Mouse (Mus musculus): ENCODE data around the gene Lta.

The Lta gene

DNA sequence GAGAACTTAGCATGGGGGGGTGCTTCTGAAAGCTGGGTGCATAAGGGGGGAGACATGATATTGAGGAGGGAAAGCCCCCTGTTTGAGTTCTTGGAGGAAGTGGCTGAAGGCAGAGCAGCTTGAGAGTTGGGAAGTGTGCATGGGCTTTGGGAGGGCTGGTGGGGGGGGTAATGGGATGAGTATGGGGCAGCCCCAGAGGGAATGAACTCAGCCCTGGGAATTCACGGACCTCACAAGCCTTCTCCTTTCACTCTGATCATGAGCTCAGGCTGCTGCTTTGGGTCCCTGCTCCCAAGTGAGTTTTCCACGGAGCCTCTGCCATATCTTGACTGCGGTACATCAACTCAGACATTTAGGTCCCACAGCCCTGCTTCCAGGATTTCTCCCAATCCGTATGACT is 2.7 kb downstream of the Lta start:
- DNase-seq: no peak

DNA sequence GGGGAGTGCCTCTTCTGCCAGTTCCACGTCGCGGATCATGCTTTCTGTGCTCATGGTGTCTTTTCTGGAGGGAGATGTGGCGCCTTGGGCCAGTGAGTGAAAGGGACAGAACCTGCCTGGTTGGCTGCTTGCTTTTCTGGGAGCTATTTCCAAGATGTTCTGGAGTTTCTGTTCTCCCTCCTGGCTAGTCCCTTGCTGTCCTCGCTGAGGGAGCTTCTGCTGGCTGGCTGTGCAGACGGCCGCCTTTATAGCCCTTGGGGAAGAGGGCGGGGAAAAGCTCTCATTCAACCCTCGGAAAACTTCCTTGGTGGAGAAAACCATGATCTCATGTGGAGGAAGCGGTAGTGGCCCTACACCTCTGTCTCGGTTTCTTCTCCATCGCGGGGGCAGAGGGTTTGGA is 3.4 kb downstream of the Lta start, which contains the start of gene Tnf:
TSS of gene Tnf (minus strand) at position 221 of the 400 bp plus-strand sequence.
- no peak for DNase-seq

DNA sequence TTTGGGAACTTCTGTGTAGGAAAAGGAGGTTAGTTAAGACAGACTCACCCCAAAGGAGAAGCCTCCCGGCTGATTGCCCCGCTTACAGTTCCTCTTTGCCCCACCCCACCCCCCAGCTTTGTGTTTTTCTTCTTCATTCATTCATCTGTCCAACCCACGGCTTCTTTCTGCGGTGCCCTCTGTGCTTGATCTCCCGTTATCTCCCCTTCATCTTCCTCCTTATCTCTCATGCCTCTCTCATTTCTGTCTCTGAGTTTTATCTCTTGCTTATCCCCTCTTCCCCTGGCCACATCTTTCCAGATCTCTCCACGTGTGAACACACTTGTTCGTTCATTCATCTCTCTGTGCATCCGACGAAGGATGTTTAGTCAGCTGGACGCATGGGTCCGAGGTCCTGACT is 4.0 kb downstream of the Lta start:
- no peak for DNase-seq

DNA sequence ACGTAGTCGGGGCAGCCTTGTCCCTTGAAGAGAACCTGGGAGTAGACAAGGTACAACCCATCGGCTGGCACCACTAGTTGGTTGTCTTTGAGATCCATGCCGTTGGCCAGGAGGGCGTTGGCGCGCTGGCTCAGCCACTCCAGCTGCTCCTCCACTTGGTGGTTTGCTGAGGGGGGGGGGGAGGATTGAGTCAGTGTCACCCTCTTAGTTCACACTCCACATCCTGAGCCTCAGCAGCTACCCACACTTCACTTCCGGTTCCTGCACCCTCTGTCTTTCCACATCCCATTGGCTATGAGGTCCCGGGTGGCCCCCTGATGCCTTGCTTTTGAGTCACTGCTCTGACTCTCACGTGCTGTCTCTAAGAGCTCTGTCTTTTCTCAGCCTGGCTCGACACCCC is 4.8 kb downstream of the Lta start:
- no peak for DNase-seq

DNA sequence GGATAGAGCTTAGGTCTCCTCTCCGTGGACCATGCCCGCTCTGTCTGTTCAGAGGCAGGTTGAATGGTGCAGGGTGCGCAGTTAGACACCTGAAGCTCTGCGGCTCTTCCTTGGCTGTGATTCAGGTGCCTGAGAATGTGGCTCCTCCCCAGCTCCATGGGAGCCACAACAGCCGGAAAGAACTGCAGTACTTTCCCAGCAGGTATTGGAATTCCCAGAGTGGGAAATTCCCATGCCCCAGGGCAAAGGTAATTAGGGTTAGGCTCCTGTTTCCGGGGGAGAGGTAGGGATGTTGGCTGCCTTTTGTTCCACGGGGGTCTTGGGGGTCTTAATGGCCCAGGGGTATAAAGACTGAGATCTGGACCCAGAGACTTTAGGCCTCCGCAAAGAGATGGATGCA is 6.2 kb downstream of the Lta start:
- DNase-seq: no peak

DNA sequence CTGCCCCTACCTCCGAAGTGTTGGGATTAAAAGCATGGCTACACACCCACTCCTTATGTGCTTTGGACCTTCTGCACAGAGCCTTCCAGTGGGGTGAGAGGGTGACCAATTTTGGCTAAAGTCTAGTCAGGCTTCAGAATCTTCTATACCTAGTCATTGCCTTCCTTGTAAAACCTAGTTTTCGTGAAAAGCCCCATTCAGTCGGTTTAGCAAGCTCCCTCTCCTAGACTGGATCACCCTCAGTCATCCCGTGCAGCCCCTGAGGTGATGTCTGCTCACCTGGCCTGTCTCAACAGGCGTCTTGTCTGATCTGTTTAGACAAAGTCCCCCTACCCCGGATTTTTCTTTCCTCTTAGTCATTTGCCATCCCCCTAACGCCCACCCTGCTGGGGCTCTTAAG is 7.1 kb downstream of the Lta start:
- DNase-seq: no peak

DNA sequence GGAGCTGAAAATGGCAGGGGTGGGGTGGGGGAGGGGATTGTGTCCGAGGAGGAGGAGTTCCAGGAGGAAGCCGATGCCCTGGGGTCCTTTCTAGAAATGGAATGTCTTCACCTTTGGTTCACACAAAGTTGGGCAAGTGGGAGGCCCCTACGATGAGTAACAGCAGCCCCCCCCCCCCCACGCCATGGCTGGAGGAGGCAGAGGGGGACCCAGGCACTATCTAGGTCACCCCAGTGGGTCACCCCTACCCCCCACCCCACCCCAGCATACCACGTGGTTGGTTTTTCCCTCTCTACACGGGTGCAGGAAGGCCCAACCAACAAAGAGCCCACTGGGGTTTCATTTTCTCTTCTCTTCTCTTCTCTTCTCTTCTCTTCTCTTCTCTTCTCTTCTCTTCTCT is 8.0 kb downstream of the Lta start:
- DNase-seq: no peak

DNA sequence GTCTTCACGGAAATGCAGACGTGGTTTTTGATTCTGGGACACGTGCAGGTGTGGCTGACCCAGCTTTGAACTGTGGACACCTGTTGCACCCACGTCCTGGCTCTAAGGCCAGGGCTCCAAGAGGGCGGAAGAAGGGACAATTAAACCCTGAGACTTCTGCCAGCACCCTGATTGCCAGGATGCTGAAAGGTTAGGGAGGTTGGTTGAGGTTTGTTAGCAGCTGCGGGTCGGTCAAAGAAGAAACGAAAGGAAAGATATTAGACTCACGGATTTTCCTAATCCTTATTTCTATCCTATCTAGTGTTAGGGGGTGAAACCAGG is 8.9 kb downstream of the Lta start:
- DNase-seq: no peak

DNA sequence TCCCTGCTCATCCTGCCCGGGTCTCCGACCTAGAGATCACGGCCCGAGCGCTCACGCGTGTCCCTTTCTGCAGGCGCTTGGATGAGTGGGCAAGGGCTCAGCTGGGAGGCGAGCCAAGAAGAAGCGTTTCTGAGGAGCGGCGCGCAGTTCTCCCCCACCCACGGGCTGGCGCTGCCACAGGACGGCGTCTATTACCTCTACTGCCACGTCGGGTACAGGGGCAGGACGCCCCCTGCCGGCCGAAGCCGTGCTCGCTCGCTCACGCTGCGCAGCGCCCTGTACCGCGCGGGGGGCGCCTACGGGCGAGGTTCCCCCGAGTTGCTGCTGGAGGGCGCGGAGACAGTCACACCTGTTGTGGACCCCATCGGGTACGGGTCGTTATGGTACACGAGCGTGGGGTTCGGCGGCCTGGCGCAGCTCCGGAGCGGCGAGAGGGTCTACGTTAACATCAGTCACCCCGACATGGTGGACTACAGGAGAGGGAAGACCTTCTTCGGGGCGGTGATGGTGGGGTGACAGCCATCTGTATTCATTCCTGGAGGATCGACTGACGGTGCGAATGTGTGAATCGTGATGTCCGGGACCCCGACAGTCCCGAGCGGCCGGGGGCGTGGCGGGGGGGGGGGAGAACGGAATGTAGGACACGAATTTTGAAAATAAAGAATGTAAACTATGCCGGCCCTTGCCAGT is 9.4 kb downstream of the Lta start:
- DNase-seq: peak; percentile 90

DNA sequence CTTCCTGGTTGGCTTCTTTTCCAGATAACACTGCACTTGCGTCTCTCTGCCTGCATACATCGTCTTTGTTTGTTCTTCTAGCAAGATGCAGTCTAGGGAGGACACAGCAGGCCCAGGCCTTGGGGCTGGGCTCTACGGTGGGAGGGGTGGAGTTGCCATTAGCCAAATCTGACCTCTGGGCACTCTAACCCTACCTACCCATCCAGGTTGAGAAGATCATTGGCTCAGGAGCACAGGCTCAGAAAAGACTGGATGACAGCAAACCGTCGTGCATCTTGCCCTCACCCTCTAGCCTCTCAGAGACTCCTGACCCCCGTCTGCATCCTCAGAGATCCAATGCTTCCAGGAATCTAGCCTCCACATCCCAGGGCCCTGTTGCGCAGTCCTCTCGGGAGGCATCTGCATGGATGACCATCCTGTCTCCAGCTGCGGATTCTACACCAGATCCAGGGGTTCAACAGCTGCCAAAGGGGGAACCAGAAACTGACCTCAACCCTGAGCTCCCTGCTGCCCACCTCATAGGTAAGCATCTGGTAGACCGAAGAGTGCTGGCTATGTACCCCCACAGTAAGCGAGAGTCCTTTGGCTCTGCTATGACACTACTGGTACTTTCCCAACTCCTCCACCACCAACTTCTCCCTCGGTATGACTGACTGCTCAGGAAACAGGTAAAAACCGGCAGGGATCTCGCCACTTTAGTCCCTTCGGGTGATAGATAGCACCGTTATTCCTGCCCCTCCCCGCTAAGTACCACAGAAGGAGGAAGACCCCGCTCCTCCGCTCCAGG is 10.1 kb downstream of the Lta start:
- no peak for DNase-seq

DNA sequence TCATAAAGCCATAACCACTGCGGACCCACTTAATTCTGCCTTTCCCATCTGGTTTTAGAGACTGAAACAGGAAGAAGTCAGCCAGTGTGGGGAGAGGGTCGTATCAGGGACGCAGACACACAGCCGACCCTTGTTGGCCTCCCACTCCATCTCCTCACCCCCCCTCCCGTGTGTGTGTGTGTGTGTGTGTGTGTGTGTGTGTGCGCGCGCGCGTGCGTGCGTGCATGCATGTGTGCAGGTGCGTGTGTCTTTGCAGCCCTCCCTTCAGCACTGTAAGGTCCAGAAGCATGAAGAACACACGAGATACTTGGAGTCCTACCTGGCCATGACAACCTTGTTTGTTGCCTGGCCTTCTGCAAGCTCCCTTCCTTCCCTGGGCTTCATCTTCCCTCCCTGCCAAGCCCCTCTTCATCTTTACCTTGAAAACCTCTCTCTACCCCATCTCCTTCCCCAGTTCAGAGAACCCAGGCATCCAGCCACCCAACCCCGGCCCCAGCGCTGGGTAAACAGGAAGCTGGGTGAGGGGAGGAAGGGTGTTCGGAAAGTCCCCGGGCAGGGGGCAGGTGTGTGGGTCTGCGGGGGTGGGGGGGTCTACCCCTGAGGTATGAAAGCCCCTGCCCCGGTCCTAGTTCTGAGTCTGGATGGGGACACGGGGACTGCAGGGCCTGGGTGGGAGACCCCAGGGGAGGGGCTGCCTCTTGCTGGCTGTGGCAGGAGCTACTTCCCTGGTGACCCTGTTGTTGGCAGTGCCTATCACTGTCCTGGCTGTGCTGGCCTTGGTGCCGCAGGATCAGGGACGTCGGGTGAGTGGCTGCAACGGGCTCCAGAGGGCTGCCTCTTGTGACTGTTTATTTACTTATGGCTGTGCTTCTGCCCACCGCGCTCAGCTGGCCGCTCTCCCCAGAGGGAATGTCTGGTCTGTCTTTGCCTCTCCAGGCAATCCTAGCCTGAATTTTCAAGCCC is 11.0 kb downstream of the Lta start, which contains the start of gene Ltb:
TSS of gene Ltb (plus strand) at position 559 of the 963 bp plus-strand sequence.
- no peak for DNase-seq

DNA sequence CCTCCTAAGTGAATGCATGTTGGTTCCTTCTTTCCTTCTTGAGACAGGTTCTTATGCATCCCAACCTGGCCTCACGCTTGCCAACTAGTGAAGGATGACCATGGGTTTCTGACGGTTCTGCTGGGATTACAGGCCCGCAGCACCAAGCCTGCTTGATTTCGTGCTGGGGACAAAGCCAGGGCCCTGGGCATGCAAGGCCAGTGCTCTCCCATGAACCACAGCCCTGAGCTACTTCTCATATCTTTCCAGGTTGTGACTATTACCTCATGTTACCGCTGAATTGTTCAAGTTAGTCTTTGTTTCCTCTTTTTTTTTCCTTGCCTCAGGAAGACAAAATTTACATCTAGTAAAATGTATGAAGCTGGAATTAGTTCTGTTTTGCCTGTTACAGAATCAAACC is 12.2 kb downstream of the Lta start:
- no peak for DNase-seq

DNA sequence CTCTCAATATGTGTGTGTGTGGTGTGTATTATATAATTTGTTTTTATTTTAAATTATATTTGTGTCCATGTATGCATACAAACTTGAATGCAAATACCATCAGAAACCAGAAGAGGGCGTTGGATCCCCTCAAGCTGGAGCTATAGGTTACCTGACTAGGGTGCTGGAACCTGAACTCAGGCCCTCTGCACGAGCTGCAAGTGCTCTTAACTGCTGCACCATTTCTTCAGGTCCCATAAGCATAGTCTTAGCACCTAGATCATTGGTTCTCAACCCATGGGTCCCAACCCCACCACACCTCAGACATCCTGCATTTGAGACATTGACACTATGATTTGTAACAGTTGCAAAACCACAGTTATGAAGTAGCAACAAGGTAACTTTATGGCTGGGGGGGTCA is 13.4 kb downstream of the Lta start:
- DNase-seq: no peak

DNA sequence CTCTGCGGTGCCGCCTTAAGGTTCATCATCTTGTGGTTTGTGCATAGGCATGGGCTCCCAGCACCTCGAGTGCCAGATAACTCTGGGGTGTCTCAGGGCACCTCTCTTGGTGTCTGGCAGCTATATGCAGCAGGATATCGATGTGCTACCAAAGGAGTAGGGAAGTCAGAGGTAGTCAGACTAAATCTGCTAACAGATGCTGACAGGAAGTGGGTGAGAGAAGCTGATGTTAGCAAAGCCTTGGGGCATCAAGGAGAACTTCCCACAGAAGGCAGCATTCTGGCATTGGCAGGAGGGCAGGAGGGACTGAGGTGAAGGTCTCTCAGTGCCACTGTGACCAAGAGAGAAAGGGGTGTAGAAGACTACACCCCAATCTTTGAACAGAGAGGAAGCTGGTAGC is 15.1 kb downstream of the Lta start:
- no peak for DNase-seq

DNA sequence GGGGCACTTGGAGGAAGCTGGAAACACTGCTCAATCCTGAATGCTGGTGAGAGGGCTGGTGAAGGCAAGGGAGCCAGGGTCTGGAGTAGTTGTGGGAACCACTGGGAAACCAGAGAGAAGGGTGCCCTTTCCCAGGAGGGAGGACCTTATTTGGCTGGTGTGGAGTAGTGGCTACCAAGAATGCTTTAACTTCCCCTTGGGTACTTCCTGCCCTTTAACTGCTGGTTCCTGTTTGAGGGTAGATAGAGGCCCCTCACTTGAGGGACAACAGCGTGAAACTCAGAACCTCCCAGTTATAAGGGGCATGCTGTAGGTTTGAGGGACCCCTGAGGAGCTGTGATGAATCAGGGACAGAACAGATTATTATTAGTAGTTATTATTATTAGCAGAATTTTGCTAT is 16.0 kb downstream of the Lta start:
- DNase-seq: no peak

DNA sequence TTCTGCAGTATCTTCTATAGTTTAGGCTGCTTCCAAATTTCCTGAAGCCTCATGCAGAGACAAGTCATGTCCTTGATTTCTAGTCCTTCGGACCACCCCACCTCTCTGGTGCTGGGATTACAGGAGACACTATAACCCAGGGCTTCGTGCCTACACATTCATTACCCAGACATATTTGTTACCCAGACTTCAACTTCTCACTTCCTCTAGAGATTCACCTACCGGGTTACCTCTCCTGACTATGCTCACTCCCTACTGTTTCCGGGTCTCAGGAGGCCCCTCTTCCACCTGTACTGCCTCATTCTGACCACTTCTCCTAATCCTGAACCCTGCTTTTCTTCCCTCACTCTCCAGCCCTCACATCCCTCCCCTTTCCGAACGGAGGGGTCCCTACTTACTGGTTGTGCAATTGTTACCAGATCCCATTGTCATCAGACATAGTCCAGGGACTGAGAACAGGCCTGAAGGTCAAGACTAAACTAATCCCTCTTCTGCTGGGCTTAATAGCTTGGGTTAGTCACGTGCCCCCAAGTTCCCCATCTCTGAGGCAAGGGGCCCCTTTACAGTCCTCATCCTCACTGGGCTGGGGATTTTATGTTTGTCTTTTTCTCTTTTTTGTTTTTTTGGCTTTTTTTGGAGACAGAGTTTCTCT is 17.1 kb downstream of the Lta start, which contains the start of gene Lst1:
TSS of gene Lst1 (minus strand) at position 481 of the 652 bp plus-strand sequence.
- no peak for DNase-seq

DNA sequence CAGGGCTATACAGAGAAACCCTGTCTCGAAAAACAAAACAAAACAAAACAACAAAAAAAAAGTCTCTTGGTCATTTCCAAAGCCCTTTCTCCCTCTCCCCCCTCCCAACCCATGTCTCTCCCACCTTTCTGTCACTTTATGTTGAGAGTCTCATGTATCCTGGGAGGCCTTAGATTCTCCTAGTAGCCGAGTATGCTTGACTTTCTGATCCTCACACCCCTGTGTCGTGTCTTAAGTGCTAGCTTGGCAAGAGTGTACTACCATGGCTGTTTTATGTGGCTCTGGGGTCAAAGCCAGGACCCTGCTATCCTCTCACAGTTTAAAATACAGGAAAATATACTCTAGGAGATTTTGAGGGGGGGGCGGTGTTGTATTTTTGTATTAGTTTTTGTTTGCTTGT is 17.8 kb downstream of the Lta start:
- no peak for DNase-seq

DNA sequence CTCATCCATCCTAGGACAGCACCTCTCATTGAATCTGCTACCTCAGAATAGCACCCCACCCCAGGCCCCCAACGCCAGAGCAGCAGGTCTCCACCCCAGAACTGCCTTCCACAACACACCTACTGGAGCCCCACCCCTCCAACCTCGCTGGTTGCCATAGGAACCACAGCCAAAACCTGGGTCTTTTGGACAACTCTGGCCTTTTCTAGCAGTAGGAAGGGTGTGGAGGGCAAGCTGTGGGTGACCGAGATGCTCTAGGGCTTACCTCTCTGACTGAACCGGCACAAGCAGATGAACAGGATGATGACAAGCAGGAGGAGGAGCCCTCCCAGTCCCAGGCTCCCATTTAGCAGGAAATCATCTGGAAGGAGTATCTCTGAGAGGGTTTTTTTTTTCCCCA is 18.5 kb downstream of the Lta start:
- DNase-seq: no peak

DNA sequence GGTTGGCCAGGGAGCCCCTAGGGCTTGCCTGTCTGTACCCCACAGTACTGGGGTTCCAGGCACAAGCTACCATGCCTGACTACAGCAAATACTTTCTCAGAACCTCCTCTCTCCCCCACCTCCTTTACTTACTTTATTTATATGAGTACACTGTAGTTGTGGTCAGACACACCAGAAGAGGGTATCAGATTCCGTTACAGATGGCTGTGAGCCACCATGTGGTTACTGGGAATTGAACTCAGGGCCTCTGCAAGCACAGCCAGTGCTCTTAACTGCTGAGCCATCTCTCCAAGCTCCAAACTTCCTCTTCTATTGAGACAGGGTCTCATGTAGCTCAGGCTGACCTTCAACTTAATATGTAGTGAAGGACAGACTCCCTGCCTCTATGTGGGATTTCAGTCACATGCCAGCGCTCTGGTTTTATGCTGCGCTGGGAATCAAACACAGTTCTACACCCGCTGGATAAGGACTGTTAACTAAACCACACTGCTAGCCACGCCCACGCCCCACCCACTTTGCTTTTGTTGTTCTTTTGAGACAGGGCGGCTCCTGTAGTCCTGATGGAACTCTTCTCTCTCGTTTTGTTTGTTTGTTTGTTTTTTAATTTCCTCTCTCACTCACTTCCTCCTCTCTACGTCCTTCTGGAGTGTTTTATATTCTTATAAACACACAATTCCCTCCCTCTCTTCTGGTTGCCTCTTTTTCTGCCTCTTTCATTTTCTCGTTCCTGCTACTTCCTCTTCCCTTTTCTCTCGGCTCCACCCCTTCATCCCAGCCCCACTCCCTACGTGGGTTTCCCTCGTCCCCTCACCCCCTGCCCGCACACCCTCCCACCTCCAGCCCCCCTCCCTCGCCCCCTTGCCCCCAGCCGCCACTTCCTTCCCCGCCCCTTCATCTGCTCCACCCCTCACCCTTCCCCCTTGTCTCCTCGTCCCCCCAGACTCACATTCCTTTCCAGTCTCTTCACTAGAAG is 19.2 kb downstream of the Lta start:
- DNase-seq: no peak

DNA sequence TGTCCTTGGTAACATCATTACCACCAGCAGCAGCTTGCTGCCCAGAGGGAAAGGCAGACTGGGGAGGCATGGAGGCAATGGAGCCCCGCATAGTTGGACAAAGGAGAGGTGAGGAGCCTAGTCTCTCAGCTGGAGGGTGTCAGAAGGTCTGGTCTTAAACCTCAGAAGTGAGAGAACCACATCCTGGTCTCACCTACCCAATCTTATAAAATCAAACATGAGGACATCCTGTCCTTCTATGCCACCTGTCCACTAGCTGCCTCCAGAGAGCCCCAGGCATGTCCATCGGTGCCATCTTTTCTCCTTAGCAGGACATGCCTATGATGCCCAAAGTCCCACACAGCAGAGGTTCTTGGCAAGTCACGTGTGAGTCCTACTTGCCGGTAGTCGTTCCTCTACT is 25.1 kb downstream of the Lta start:
- no peak for DNase-seq

DNA sequence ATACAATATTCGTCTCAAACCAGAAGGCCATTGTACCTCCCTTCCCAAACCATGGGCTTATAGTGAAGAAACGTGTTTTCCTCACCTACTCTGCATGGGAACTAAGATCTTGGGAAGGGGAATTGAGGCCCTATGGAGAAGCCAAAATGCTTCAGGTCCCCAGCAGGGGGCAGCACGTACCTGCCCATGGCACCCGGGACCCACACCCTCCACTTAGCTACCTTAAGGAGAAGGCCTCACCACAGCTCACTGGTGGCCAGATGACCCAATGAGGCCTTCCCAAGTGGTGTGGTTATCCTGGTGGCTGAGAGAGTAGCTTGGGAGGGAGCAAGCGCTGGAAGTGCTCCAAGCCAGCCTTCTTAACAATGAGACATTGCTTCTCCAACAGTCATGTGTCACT is 26.6 kb downstream of the Lta start:
- peak; percentile 57 for DNase-seq

DNA sequence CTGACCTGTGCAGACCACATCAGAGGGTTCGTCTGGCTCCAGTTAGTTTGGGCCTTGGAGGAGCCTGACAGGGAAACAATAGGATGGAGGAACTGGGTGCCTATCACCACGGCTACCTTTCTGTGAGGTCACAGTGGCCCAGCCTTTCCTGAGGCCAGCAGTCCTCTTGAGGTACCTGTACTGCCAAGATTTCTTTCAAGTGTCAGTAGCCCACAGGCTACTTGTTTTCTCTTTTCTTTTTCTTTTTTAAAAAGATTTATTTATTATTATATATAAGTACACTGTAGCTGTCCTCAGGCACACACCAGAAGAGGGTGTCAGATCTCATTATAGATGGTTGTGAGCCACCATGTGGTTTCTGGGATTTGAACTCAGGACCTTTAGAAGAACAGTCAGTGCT is 29.2 kb downstream of the Lta start, which contains the start of gene Aif1:
TSS of gene Aif1 (minus strand) at position 101 of the 400 bp plus-strand sequence.
- no peak for DNase-seq

Measured in right cerebral cortex, postnatal 14 days (tissue).